Mouse (Mus musculus) spleen, adult 2 months (tissue): Measurements from ENCODE around the gene Dhrs11.

Experiments used
- CTCF ChIP-seq: fragments of 200-500 bp; IDR thresholded peaks from 2 replicates; pipeline ENCODE4 v1.5.1; 2011; ENCODE audit warnings: mild to moderate bottlenecking, inconsistent platforms; ENCODE audit not compliant: insufficient read depth, insufficient read length, insufficient replicate concordance; ENCODE audit errors: extremely low read depth
- POLR2A ChIP-seq: fragments of 200-500 bp; IDR thresholded peaks from 2 replicates; pipeline ENCODE4 v1.6.1; 2011; ENCODE audit warnings: low read depth, low read length, inconsistent platforms

GRCm38 (mm10) chr11:84873042-84873833 is 44.4 kb upstream of the Dhrs11 start:
- TF ChIP-seq POLR2A (no peak), CTCF (no peak)
